Mouse (Mus musculus): ENCODE measurements at regions not wholly inside any gene's neighbourhood (a gene's known extent, or its start where the extent isn't known, plus 50 kb on each side); places are given as distances from the start of the nearest gene placed in this dataset.
"Not testable (repeated sequence)": the region's sequence is repeated elsewhere in the genome, so short reads cannot be mapped to it uniquely, and the experiment has no call there.

DNA sequence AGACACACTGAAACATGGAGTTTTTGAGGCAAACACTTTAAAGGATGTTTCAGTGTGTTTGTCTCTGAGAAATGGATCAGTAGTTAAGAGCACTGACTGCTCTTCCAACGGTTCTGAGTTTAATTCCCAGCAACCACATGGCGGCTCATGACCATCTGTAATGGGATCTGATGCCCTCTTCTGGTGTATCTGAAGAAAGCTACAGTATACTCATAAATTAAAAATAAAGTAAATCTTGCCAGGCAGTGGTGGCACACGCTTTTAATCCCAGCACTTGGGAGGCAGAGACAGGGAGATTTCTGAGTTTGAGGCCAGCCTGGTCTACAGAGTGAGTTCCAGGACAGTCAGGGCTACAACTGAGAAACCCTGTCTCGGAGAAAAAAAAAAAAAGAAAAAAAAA is 54.5 kb upstream of the Irx2 start:
- TF ChIP-seq CTCF (IDR thresholded peaks at IDR 0.05; ENCODE audit: insufficient read depth, low read length); POLR2A (IDR thresholded peaks at IDR 0.05; ENCODE audit: borderline replicate concordance, extremely low read depth, low read depth, low read length): not testable (repeated sequence)
